Mouse (Mus musculus): Measurements from ENCODE around the gene C1qbp.

The C1qbp gene

DNA sequence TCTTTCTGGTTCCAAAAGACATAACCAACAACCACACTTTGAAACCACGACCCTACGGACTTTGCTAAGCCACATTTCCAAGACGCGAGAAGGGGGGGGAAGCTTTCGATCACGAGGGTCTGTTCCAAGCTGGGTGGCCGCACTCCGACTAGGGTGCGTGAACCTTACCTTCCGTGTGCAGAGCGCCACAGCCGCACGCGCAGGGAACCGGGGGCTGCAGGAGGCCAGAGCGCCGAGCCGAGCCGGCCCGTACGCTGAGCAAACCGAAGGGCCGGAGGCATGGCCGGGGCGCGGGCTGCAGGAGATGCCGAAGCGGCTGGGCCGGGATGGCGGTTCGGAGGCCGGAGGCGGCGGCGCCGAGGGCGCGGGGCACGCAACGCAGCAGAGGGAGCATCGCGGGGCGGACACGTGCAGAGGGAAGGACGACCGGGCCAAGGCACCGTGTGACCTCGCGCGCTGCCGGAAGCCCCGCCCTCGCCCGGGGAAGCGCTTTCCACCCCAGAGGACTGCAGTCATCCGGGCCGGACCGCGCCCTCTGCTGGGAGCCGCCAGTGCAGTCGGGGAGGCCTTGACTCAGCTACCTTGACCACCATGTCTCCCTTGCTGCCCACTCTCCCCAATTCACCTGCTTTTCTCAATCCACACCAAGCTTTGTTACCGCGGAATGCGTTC is at the start of gene C1qbp:
TSS of gene C1qbp (minus strand) at position 470 of the 672 bp plus-strand sequence.
- peak; percentile 96 for DNase-seq

DNA sequence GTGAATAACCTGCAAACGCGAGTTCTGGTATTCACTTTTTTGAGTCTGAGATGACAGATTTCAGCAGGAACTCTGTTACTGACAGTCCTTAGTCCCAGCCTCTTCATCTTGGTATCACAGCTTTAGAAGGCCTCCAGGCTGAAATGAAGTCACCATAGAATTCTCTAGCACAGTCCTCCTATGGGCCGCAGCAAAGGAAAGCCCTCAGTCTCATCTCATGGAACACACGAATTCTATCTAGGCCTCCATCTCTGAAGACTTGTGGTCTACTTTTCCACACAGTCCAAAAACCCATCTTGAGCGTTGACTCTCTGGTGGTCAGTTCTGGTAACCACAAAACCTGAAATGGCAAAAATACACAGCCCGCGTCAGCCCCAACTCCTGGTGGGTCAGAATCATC is 49.2 kb upstream of the C1qbp start:
- DNase-seq = no peak

DNA sequence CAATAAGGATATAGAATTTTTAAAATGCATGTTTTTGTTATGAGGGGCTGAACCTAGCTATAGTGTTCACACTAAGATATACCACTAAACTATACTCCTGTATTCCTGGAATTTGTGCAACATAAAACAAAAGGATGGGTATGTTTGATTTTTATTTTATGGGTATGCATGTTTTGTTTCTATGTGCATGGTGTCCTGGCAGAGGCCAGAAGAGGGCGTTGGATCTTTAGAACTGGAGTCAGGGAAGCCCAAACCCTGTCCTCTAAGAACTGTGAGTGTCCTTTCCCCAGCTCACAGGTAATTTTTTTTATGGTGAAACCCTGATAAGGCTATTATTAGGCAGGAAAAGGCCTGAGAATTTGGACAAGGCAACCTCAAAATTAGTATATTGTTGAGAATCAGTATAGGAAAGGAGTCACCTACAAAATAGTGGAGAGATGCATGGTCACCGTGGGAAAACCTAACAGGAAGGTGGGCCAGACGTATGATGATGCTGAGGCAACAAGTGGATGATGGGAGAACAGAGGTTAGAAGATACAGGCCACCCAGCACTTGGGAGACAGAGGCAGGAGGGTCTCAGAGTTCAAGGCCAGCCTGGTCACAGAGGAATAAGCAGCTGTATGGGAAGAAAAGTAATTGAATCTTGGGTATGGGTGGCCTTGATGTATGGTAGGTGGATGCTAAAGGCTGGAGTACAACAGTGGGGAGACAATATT is 46.7 kb upstream of the C1qbp start:
- no peak for DNase-seq

DNA sequence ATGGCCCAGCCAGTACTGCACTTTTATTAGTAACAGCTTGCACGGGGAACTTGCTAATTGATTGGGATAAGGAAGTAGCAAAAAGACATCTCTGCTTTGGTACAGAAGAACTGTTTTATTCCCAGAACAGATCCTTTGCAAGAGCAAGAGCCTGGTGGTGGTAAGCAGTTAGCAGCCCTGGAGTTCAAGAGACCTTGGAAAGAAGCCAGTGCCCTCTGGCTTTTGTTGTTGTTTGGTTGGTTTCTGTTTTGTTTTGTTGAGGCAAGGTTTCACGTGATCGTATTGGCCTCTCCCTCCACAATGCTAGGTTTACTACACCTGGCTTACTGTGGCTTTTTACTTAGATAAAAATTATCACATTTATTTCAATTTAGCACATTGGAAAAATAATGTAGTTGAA is 45.5 kb upstream of the C1qbp start:
- no peak for DNase-seq

DNA sequence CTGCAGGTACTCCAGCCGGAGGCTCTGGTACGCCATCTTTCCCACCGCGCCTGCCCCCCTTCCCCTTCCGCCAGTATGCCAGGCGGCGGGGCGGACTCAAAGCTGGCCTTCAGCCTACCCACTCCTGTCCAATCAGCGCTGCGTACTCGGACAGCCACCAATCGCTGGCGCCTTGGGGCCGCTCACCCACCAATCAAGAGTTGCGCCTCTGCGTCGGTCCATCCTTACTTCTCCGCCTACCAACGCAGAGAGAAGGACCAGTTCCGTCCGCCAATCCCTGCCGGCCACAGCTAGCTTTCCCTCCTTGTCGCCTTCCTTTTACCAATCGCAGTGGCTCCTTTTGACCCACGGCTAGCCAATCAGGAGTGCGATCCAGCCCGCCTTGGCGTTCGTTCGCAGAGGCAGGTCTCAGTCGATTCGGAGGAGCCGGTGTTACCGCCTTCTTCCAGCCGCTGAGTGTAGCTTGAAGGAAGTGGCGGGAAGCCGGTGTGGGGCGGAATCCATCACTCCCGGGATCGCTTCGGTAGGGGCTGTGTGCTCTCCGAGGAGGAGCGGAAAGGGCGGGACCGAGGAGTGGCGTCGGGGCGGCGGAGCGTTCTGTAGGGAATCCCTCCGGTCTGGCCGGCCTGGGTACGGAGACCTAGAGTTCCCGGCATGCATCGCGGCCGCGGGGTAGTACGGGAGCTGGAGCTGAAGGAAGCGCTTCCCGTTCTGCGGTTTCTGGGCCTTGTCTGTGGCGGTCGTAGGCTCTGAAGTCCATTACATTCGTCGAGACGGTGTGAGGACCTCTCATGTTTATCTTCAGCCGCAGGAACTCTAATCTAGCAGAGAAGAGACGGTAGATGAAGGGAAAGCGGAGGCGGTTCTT is 36.6 kb upstream of the C1qbp start, which contains the start of the genes Mis12 and Derl2:
TSS of gene Mis12 (plus strand) at position 411 of the 868 bp plus-strand sequence.
TSS of gene Derl2 (minus strand) at position 641 of the 868 bp plus-strand sequence.
- peak; percentile 97 for DNase-seq

- DNase-seq = no peak
Observed at GRCm38 (mm10) chr11:71018416-71019200, 35.8 kb upstream of the C1qbp start.

DNA sequence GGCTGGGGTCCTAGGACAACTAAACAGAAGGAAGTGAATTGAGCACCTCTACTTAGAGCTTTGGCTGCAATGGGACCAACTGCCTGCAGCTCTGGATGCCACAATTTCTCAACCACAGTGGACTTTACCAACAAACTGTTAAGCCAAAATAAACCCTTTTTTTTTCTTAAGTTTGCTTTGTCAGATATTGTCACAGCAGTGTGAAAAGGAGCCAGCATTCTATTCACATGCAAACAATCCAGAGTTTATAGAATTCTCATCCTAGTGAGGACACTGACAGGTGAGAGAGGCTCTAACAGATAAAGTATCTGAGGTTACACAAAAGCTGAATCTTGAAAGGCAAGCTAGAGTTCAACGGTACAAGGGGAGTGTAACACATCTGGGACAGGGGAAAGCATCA is 34.2 kb upstream of the C1qbp start:
- no peak for DNase-seq

DNA sequence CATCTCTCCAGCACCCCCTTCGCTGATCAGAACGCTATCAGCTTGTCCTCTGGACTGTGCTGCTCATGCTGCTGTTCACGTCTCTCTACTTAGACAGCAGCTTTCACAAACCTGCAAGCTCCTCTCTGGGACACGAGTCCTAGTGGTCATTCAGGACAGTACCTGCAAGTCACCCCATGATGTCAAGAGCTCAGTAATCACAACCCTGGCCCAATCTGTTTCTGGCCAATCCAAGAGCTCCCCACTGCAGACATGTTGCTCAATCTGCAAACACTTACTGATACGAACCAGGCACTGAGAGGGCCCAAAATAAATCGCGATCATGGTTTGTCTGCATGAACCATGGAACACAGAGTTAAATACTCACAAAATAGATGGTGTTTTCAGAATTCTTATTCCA is 29.9 kb upstream of the C1qbp start:
- DNase-seq = no peak

DNA sequence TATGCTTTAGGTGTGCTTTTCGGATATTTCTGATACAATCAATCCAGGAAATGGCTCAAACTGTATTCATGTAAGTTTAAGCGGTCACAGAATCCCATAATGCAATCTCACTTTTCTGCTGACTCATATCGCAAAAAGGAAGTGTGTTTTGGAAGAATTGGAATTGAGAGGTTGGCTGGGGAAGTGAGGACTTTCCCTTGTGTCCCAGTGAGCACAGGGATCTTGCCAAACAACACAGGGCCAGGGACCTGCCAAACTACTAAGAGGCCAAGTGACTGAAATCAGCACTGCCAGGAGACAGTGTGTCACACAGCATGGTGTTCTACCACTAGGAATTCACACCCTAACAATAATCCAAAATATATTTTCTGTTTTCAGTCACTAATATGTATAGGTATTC is 25.5 kb upstream of the C1qbp start:
- no peak for DNase-seq

DNA sequence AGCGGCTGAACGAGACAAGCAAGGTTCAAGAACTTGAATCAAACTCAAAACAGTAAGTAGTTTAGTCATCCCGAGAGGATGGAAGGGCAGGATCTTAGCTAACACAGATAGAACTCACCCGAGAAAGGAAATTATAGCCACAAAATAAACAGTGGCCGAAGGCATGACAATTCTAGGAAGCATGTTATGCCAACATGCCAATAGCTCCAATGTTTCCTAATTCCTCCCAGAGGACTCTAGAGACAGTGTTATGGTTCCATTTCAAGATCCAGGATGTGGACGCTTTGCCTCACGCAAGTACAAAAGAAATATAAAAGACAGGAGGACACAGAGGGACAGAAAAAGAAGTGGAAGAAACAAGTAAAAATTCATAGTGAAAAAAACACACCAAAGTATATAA is 25.0 kb upstream of the C1qbp start:
- no peak for DNase-seq

DNA sequence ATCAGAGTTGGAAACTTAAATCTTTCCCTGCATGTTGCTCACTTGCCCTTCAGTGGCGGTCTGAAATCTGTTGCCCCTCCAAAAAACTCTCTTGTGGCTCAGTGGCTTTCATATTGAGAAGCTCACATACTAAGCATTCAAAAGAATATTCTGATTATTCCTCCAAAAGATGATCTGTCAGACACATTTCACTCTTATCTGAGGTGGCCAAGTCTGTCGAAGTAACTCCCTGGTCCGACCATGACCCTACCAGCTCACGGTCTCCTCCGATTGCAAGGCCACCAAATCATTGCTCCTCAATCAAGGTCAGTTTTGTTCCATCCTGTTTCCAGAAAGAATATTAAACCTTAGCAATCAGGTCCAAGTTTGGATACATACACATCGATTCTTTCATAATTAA is 24.2 kb upstream of the C1qbp start:
- DNase-seq = no peak

DNA sequence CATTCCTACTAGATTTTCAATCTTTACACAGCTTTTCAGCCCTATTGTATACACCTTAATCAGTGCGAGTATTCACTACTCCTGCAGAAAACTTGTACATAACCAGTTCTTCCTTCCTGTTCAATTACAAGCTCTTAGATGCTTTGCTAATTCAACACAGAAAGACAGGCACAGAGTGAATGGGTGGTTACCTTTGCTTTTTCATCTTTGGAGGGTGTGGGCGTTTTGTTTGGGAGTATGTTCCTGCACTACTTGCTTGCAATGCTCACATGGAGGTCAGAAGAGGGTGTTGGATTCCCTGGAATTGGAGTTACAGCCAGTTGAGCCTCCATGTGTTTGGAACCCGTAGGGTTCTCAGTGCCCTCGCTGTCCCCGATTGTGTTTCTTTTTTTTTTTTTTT is 22.2 kb upstream of the C1qbp start:
- DNase-seq = no peak

DNA sequence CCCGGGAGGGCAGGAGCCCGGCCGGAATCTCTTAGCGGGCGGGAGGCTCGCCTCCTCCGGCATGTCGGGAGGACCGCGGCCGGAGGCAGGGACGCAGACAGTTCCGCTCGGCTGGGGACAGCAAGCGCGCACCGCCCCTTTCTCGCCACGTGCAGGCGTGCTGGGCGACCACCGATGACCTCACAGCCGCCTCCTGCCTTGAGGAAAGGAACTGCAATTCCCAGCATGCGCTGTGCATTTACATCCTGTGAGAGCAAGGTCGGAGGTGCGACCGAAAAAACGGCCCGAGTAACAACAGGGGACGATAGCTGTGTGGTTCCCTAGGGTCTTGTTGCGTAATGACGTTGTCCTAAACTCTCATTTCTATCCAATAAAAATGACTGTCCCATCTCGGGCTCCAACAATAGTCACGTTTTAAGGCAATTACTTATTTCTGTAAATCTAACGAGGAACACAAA is 21.5 kb upstream of the C1qbp start, which contains the start of gene Dhx33:
TSS of gene Dhx33 (minus strand) at position 122 of the 458 bp plus-strand sequence.
- DNase-seq = peak; percentile 95

- DNase-seq = no peak
Observed at GRCm38 (mm10) chr11:71003611-71004315, 20.9 kb upstream of the C1qbp start.

- DNase-seq = no peak
Observed at GRCm38 (mm10) chr11:71001167-71001566, 18.3 kb upstream of the C1qbp start.

DNA sequence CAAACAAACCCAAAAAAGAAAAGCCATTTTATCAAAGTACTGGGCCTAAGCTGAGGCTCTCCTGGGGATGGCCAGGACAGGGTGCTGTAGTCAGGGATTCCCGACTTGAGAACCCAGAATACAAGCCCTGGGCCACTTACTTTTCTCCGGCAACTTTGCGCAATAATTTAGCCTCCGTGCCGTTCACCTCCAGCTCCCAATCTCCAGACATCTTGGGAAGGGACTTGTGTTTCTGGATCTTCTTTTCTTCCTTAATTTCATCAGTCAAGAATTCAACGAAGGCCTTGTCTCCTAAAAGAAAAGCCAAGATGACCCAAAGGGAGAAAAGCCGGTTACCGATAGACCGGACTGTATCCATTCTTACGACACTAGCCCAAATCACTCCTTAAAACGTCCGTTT is 796 bp downstream of the C1qbp start:
- no peak for DNase-seq

DNA sequence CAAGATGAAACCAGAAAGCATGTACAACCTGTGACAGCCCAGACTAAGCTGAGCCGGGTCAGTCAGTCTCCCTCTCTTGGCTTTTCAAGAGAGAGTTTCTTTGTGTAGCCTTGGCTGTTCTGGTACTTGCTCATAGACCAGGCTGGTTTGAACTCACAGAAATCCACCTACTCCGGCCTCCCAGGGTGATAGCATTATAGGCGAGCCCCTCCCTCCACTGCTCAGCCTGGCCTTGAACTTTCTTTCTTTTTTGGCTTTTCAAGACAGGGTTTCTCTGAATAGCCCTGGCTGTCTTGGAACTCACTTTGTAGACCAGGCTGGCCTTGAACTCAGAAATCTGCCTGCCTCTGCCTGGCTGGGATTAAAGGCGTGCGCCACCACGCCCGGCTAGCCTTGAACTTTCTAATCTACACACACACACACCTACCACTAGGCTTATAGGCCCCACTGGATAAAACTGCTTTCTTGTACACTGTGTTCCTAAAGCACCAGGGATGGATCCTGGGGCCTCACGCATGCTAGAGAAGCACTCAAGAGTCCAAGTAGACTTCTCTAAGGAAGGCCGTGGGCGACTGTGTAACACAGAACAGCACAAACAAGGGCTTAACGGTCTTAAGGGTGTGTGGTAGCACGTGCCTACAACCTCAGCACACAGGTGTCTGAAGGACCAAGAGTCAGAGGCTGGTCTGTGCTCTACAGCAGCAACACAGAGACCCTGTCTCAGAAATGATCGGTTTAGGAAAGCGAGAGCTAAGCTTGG is 1.9 kb downstream of the C1qbp start:
- no peak for DNase-seq

GRCm38 (mm10) chr11:70980232-70980631 is 2.6 kb downstream of the C1qbp start:
- no peak for DNase-seq

DNA sequence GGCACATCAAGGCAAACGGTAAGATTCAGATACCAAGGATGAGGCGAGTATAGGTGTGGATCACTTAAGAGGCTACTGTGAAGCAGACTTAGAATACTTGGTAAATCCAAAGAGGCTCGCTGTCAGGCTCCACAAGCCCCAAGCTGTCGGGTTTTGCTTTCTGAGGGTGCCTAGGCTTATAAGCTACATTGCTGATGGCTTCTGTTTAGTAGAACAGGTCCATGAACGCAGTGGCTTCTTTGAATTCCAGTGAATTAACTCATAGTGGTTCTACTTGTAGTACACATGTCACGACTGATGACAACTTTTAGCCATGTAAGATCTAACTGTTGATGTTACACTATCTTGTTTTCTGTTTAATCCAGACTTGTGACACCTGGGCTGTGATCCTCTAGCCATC is 5.5 kb downstream of the C1qbp start:
- DNase-seq = no peak

- no peak for DNase-seq
Observed at GRCm38 (mm10) chr11:70975193-70975592, 7.6 kb downstream of the C1qbp start.

DNA sequence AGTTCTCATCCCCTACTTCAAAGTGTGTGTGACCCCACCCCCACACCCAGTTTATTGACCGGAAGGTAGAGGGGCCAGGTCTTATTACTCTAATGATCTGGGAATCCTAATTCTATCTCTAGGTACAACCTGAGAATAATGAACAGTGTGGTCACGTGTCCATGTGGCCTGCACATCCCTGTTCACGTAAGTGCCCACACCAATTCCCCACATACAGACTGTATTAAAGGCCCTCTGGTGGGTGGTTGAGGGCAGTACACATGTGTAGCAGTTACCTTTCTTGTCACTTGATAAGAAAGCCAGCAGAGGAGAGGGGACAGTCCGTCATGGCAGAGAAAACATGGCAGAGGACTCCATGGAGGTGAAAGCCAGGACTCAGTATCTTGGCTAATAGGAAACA is 8.9 kb downstream of the C1qbp start:
- DNase-seq = no peak
